Mouse (Mus musculus): ENCODE measurements around the gene Wdr83os. TPM values are rescaled to one million over a fixed set of nuclear protein-coding genes. Genes with fewer than 3 reads are reported as not detected.

Gene Wdr83os
- polyA plus RNA-seq (2014; fragmentation: Nextera tagmentation; extraction: Ambion mirVana) = 141 and 154 TPM in 2 replicates

DNA sequence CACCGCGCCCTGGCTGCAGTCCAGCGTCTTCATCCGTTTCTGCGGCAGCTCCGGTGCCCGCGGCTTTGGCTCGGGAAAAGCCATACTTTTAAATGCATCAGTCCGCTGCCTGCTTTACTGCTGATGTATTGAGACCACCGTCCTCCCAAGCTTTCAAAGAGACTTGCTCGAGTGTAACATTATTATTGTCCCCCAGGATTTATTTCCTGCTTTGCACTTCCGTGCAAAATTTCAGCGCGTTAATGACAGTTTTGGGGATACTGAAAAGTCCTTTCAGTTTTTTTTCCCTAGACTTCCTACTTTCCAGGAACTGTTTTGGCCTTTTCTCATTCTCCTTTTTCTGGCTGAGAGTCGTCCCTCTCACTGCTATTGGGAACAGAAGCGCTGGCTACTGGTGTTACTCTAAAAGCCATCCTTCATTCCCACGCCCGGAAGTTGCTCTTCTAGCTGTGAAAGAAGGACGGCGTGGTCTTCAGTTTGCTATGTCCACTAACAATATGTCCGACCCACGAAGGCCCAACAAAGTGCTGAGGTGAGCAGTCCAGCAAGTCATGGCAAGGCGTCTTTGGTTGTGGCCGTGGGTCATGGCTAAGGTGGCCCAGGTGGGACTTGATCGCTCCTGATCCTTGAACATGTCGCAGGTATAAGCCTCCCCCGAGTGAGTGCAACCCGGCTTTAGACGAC, at the start of gene Wdr83os:
Gene Wdr83os, plus strand, starts transcription at position 209 of the 684 bp plus-strand sequence.
- peak within 1 kb of the TSS; percentile 91 for H3K9ac ChIP-seq (replicated peaks; ENCODE audit: low read length)
- H3K27ac ChIP-seq (replicated peaks; ENCODE audit: low read depth, low read length) = peak within 1 kb of the TSS; percentile 16
- DNase-seq = peak; percentile 87
- peaks cover 22% of the 10 kb centered on the region for H3K4me1 ChIP-seq (ENCODE audit: control insufficient read depth, insufficient read depth, low read length)
- peaks cover 25% of the 10 kb centered on the region for H3K36me3 ChIP-seq (ENCODE audit: control insufficient read depth, insufficient read depth, low read length)
- H3K9me3 ChIP-seq (ENCODE audit: control insufficient read depth, low read length) = no peaks in the 10 kb centered on the region
- peak within 1 kb of the TSS; percentile 87 for H3K4me3 ChIP-seq (replicated peaks; ENCODE audit: low read depth, low read length)
- peak within 1 kb of the TSS; percentile 93 for H3K4me2 ChIP-seq (ENCODE audit: low read length)
- under 1% methylated on average over 30 of the region's 30 CpGs for WGBS
- H3K27me3 ChIP-seq (ENCODE audit: control insufficient read depth, insufficient read depth, low read length) = no peaks in the 10 kb centered on the region
- ATAC-seq (ENCODE audit: low FRiP score, low TSS enrichment) = peak; percentile 10; the same call in 1 of the 2 replicates

GRCm38 (mm10) chr8:85032622-85033311, 47.8 kb upstream of the Wdr83os start:
- Histone ChIP-seq H3K9ac (replicated peaks; ENCODE audit: low read length) (no peak overlapping the region), H3K27ac (replicated peaks; ENCODE audit: low read depth, low read length) (no peak overlapping the region), H3K4me2 (ENCODE audit: low read length) (no peak overlapping the region), H3K4me3 (replicated peaks; ENCODE audit: low read depth, low read length) (no peak overlapping the region), H3K36me3 (ENCODE audit: control insufficient read depth, insufficient read depth, low read length) (peaks cover 46% of the 10 kb centered on the region), H3K27me3 (ENCODE audit: control insufficient read depth, insufficient read depth, low read length) (no peaks in the 10 kb centered on the region), H3K9me3 (ENCODE audit: control insufficient read depth, low read length) (no peaks in the 10 kb centered on the region), H3K4me1 (ENCODE audit: control insufficient read depth, insufficient read depth, low read length) (peaks cover 28% of the 10 kb centered on the region)
- 88% methylated on average over 4 of the region's 4 CpGs for WGBS
- no peak for ATAC-seq (ENCODE audit: low FRiP score, low TSS enrichment)
- no peak for DNase-seq

DNA sequence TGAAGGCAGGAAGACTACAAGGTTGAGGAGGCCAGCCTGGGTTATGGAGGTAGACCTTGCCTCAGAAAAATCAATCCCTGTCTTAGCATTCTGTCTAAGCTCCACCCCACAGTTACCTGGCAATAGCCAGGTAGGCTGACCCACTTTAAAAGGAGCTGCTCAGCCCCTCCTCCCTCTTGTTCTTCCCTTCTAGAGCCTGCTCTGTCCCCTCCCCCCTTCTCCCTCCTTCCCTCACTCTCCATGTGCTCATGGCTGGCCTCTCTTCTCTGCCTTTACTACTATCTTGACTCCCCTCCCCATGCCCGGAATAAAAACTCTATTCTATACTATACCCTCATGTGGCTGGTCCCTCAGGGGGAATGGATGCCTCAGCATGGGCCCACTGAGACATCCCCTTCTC, 46.7 kb upstream of the Wdr83os start:
- no peaks in the 10 kb centered on the region for H3K9me3 ChIP-seq (ENCODE audit: control insufficient read depth, low read length)
- H3K27me3 ChIP-seq (ENCODE audit: control insufficient read depth, insufficient read depth, low read length) = no peaks in the 10 kb centered on the region
- no peak overlapping the region for H3K9ac ChIP-seq (replicated peaks; ENCODE audit: low read length)
- peaks cover 46% of the 10 kb centered on the region for H3K36me3 ChIP-seq (ENCODE audit: control insufficient read depth, insufficient read depth, low read length)
- H3K4me2 ChIP-seq (ENCODE audit: low read length) = no peak overlapping the region
- WGBS = 68% methylated on average over 1 of the region's 1 CpGs
- H3K4me3 ChIP-seq (replicated peaks; ENCODE audit: low read depth, low read length) = no peak overlapping the region
- peaks cover 25% of the 10 kb centered on the region for H3K4me1 ChIP-seq (ENCODE audit: control insufficient read depth, insufficient read depth, low read length)
- ATAC-seq (ENCODE audit: low FRiP score, low TSS enrichment) (no peak), DNase-seq (no peak)
- no peak overlapping the region for H3K27ac ChIP-seq (replicated peaks; ENCODE audit: low read depth, low read length)

DNA sequence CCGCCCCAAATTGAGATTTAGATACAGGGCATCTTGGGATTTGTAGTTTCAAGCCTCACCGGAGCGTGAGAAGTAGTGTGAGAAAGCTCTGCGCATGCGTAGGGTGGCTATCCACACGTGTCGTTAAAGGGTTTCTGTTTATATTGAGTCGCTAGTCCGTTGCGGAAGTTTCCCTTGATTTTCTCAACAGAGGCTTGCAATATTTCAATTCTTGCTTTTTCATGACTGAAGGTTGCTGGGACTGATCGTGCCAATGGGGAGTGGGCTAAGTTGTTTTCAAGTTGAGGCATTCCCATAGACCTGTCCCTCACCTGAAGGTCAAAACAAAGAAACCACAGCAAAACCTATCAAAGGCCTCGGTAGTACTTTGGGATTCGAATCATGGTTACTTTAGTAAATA, 45.8 kb upstream of the Wdr83os start:
- Histone ChIP-seq H3K27me3 (ENCODE audit: control insufficient read depth, insufficient read depth, low read length) (no peaks in the 10 kb centered on the region), H3K4me3 (replicated peaks; ENCODE audit: low read depth, low read length) (peak overlapping the region; percentile 81), H3K4me1 (ENCODE audit: control insufficient read depth, insufficient read depth, low read length) (peaks cover 24% of the 10 kb centered on the region), H3K9ac (replicated peaks; ENCODE audit: low read length) (no peak overlapping the region), H3K27ac (replicated peaks; ENCODE audit: low read depth, low read length) (no peak overlapping the region), H3K9me3 (ENCODE audit: control insufficient read depth, low read length) (no peaks in the 10 kb centered on the region), H3K36me3 (ENCODE audit: control insufficient read depth, insufficient read depth, low read length) (peaks cover 39% of the 10 kb centered on the region), H3K4me2 (ENCODE audit: low read length) (peak overlapping the region; percentile 98)
- ATAC-seq (ENCODE audit: low FRiP score, low TSS enrichment) (no peak), DNase-seq (peak; percentile 89)
- 2% methylated on average over 13 of the region's 13 CpGs for WGBS

GRCm38 (mm10) chr8:85035165-85035727, 45.3 kb upstream of the Wdr83os start:
- no peak overlapping the region for H3K27ac ChIP-seq (replicated peaks; ENCODE audit: low read depth, low read length)
- H3K9me3 ChIP-seq (ENCODE audit: control insufficient read depth, low read length) = no peaks in the 10 kb centered on the region
- DNase-seq = no peak
- H3K4me1 ChIP-seq (ENCODE audit: control insufficient read depth, insufficient read depth, low read length) = peaks cover 24% of the 10 kb centered on the region
- H3K27me3 ChIP-seq (ENCODE audit: control insufficient read depth, insufficient read depth, low read length) = no peaks in the 10 kb centered on the region
- no peak overlapping the region for H3K9ac ChIP-seq (replicated peaks; ENCODE audit: low read length)
- 7% methylated on average over 12 of the region's 12 CpGs for WGBS
- no peak for ATAC-seq (ENCODE audit: low FRiP score, low TSS enrichment)
- peak overlapping the region; percentile 81 for H3K4me3 ChIP-seq (replicated peaks; ENCODE audit: low read depth, low read length)
- H3K36me3 ChIP-seq (ENCODE audit: control insufficient read depth, insufficient read depth, low read length) = peaks cover 35% of the 10 kb centered on the region
- H3K4me2 ChIP-seq (ENCODE audit: low read length) = peak overlapping the region; percentile 98

GRCm38 (mm10) chr8:85035728-85036310, 44.7 kb upstream of the Wdr83os start:
- 1% methylated on average over 15 of the region's 15 CpGs for WGBS
- Histone ChIP-seq H3K4me2 (ENCODE audit: low read length) (peak overlapping the region; percentile 98), H3K4me3 (replicated peaks; ENCODE audit: low read depth, low read length) (peak overlapping the region; percentile 81), H3K9me3 (ENCODE audit: control insufficient read depth, low read length) (no peaks in the 10 kb centered on the region), H3K27ac (replicated peaks; ENCODE audit: low read depth, low read length) (peak overlapping the region; percentile 65; the same call in 1 of the 2 replicates), H3K4me1 (ENCODE audit: control insufficient read depth, insufficient read depth, low read length) (peaks cover 24% of the 10 kb centered on the region), H3K36me3 (ENCODE audit: control insufficient read depth, insufficient read depth, low read length) (peaks cover 35% of the 10 kb centered on the region), H3K9ac (replicated peaks; ENCODE audit: low read length) (peak overlapping the region; percentile 65), H3K27me3 (ENCODE audit: control insufficient read depth, insufficient read depth, low read length) (no peaks in the 10 kb centered on the region)
- no peak for ATAC-seq (ENCODE audit: low FRiP score, low TSS enrichment)
- peak; percentile 29 for DNase-seq

GRCm38 (mm10) chr8:85036381-85036717, 44.2 kb upstream of the Wdr83os start:
- Histone ChIP-seq H3K4me3 (replicated peaks; ENCODE audit: low read depth, low read length) (peak overlapping the region; percentile 81), H3K9me3 (ENCODE audit: control insufficient read depth, low read length) (no peaks in the 10 kb centered on the region), H3K36me3 (ENCODE audit: control insufficient read depth, insufficient read depth, low read length) (peaks cover 36% of the 10 kb centered on the region), H3K9ac (replicated peaks; ENCODE audit: low read length) (peak overlapping the region; percentile 65), H3K4me2 (ENCODE audit: low read length) (peak overlapping the region; percentile 98), H3K4me1 (ENCODE audit: control insufficient read depth, insufficient read depth, low read length) (peaks cover 24% of the 10 kb centered on the region), H3K27me3 (ENCODE audit: control insufficient read depth, insufficient read depth, low read length) (no peaks in the 10 kb centered on the region), H3K27ac (replicated peaks; ENCODE audit: low read depth, low read length) (peak overlapping the region; percentile 65)
- ATAC-seq (ENCODE audit: low FRiP score, low TSS enrichment) (peak; percentile 46), DNase-seq (no peak)
- WGBS = under 1% methylated on average over 9 of the region's 9 CpGs

- peak; percentile 94 for ATAC-seq (ENCODE audit: low FRiP score, low TSS enrichment)
- under 1% methylated on average over 59 of the region's 59 CpGs for WGBS
- peak; percentile 96 for DNase-seq
Observed at GRCm38 (mm10) chr8:85036718-85037365, 43.7 kb upstream of the Wdr83os start, which contains the start of gene Tnpo2. Gene Tnpo2, plus strand, starts transcription at chr8:85036915.

More at GRCm38 (mm10) chr8:85036718-85037365, 43.7 kb upstream of the Wdr83os start, which contains the start of gene Tnpo2:
- Histone ChIP-seq H3K36me3 (ENCODE audit: control insufficient read depth, insufficient read depth, low read length) (peaks cover 36% of the 10 kb centered on the region), H3K9me3 (ENCODE audit: control insufficient read depth, low read length) (no peaks in the 10 kb centered on the region), H3K4me3 (replicated peaks; ENCODE audit: low read depth, low read length) (peak within 1 kb of the TSS; percentile 81), H3K27ac (replicated peaks; ENCODE audit: low read depth, low read length) (peak within 1 kb of the TSS; percentile 97), H3K4me2 (ENCODE audit: low read length) (peak within 1 kb of the TSS; percentile 98), H3K4me1 (ENCODE audit: control insufficient read depth, insufficient read depth, low read length) (peaks cover 24% of the 10 kb centered on the region), H3K9ac (replicated peaks; ENCODE audit: low read length) (peak within 1 kb of the TSS; percentile 87), H3K27me3 (ENCODE audit: control insufficient read depth, insufficient read depth, low read length) (no peaks in the 10 kb centered on the region)

All from midbrain, embryonic 14.5 days (tissue).